Mouse (Mus musculus): Measurements from ENCODE around the gene Sez6l. TPM values are rescaled to one million over a fixed set of nuclear protein-coding genes. Genes with fewer than 3 reads are reported as not detected.

The Sez6l gene
- polyA plus RNA-seq, 1 experiment from 2014 or later, result 0.38 TPM

GRCm38 (mm10) chr5:112481946-112482410 is 95.0 kb downstream of the Sez6l start:
- Histone ChIP-seq H3K4me1 (replicated peaks; ENCODE audit: control insufficient read depth, insufficient read depth, low read length) (no peaks in the 10 kb centered on the region), H3K9ac (ENCODE audit: low read length) (no peak overlapping the region), H3K4me2 (ENCODE audit: low read depth, low read length) (no peak overlapping the region), H3K27ac (ENCODE audit: low read length) (no peak overlapping the region), H3K27me3 (ENCODE audit: control insufficient read depth, insufficient read depth, low read depth, low read length) (no peaks in the 10 kb centered on the region), H3K36me3 (ENCODE audit: control insufficient read depth, insufficient read depth, low read length) (no peaks in the 10 kb centered on the region), H3K4me3 (ENCODE audit: low read length) (no peak overlapping the region), H3K9me3 (ENCODE audit: control insufficient read depth, low read length) (no peaks in the 10 kb centered on the region)
- WGBS, result 37% methylated on average over 19 of the region's 19 CpGs
- ATAC-seq (ENCODE audit: low read depth), result no peak

GRCm38 (mm10) chr5:112473453-112473852 is 103.5 kb downstream of the Sez6l start:
- Histone ChIP-seq H3K4me3 (ENCODE audit: low read length) (no peak overlapping the region), H3K27ac (ENCODE audit: low read length) (no peak overlapping the region; the same call in 1 of the 2 replicates), H3K27me3 (ENCODE audit: control insufficient read depth, insufficient read depth, low read depth, low read length) (no peaks in the 10 kb centered on the region), H3K4me2 (ENCODE audit: low read depth, low read length) (no peak overlapping the region), H3K36me3 (ENCODE audit: control insufficient read depth, insufficient read depth, low read length) (no peaks in the 10 kb centered on the region), H3K9ac (ENCODE audit: low read length) (no peak overlapping the region), H3K9me3 (ENCODE audit: control insufficient read depth, low read length) (no peaks in the 10 kb centered on the region), H3K4me1 (replicated peaks; ENCODE audit: control insufficient read depth, insufficient read depth, low read length) (peaks cover 7% of the 10 kb centered on the region; the same call in 1 of the 2 replicates)
- 19% methylated on average over 6 of the region's 6 CpGs for WGBS
- ATAC-seq (ENCODE audit: low read depth), result peak; percentile 83

GRCm38 (mm10) chr5:112470144-112470543 is 106.8 kb downstream of the Sez6l start:
- no peaks in the 10 kb centered on the region for H3K9me3 ChIP-seq (ENCODE audit: control insufficient read depth, low read length)
- no peak overlapping the region for H3K27ac ChIP-seq (ENCODE audit: low read length)
- peaks cover 10% of the 10 kb centered on the region; the same call in 1 of the 2 replicates for H3K4me1 ChIP-seq (replicated peaks; ENCODE audit: control insufficient read depth, insufficient read depth, low read length)
- H3K4me2 ChIP-seq (ENCODE audit: low read depth, low read length), result no peak overlapping the region
- no peak overlapping the region for H3K9ac ChIP-seq (ENCODE audit: low read length)
- 64% methylated on average over 6 of the region's 6 CpGs for WGBS
- H3K36me3 ChIP-seq (ENCODE audit: control insufficient read depth, insufficient read depth, low read length), result no peaks in the 10 kb centered on the region
- H3K27me3 ChIP-seq (ENCODE audit: control insufficient read depth, insufficient read depth, low read depth, low read length), result no peaks in the 10 kb centered on the region
- H3K4me3 ChIP-seq (ENCODE audit: low read length), result no peak overlapping the region
- ATAC-seq (ENCODE audit: low read depth), result no peak

- Histone ChIP-seq H3K4me2 (ENCODE audit: low read depth, low read length) (no peak overlapping the region), H3K27ac (ENCODE audit: low read length) (no peak overlapping the region), H3K9me3 (ENCODE audit: control insufficient read depth, low read length) (no peaks in the 10 kb centered on the region), H3K4me1 (replicated peaks; ENCODE audit: control insufficient read depth, insufficient read depth, low read length) (peaks cover 10% of the 10 kb centered on the region; the same call in 1 of the 2 replicates), H3K27me3 (ENCODE audit: control insufficient read depth, insufficient read depth, low read depth, low read length) (no peaks in the 10 kb centered on the region), H3K4me3 (ENCODE audit: low read length) (no peak overlapping the region), H3K9ac (ENCODE audit: low read length) (no peak overlapping the region), H3K36me3 (ENCODE audit: control insufficient read depth, insufficient read depth, low read length) (no peaks in the 10 kb centered on the region)
- ATAC-seq (ENCODE audit: low read depth), result no peak
- 63% methylated on average over 4 of the region's 4 CpGs for WGBS
Observed at GRCm38 (mm10) chr5:112468986-112469581, 107.9 kb downstream of the Sez6l start.

- H3K9me3 ChIP-seq (ENCODE audit: control insufficient read depth, low read length), result no peaks in the 10 kb centered on the region
- H3K27ac ChIP-seq (ENCODE audit: low read length), result no peak overlapping the region
- peak; percentile 42; the same call in 1 of the 2 replicates for ATAC-seq (ENCODE audit: low read depth)
- H3K4me3 ChIP-seq (ENCODE audit: low read length), result no peak overlapping the region
- no peaks in the 10 kb centered on the region for H3K36me3 ChIP-seq (ENCODE audit: control insufficient read depth, insufficient read depth, low read length)
- 0 out of 2 replicates have a peak, but pooled peaks cover 3% of the 10 kb centered on the region for H3K4me1 ChIP-seq (replicated peaks; ENCODE audit: control insufficient read depth, insufficient read depth, low read length)
- WGBS, result 37% methylated on average over 6 of the region's 6 CpGs
- no peak overlapping the region for H3K9ac ChIP-seq (ENCODE audit: low read length)
- no peaks in the 10 kb centered on the region for H3K27me3 ChIP-seq (ENCODE audit: control insufficient read depth, insufficient read depth, low read depth, low read length)
- no peak overlapping the region for H3K4me2 ChIP-seq (ENCODE audit: low read depth, low read length)
Observed at GRCm38 (mm10) chr5:112466331-112466730, 110.7 kb downstream of the Sez6l start.

GRCm38 (mm10) chr5:112459903-112460302 is 117.1 kb downstream of the Sez6l start:
- WGBS, result 49% methylated on average over 3 of the region's 3 CpGs
- no peak overlapping the region for H3K4me2 ChIP-seq (ENCODE audit: low read depth, low read length)
- H3K36me3 ChIP-seq (ENCODE audit: control insufficient read depth, insufficient read depth, low read length), result no peaks in the 10 kb centered on the region
- no peaks in the 10 kb centered on the region for H3K4me1 ChIP-seq (replicated peaks; ENCODE audit: control insufficient read depth, insufficient read depth, low read length)
- H3K4me3 ChIP-seq (ENCODE audit: low read length), result no peak overlapping the region
- no peak overlapping the region for H3K27ac ChIP-seq (ENCODE audit: low read length)
- no peaks in the 10 kb centered on the region; the same call in 1 of the 2 replicates for H3K27me3 ChIP-seq (ENCODE audit: control insufficient read depth, insufficient read depth, low read depth, low read length)
- ATAC-seq (ENCODE audit: low read depth), result no peak
- H3K9ac ChIP-seq (ENCODE audit: low read length), result no peak overlapping the region
- H3K9me3 ChIP-seq (ENCODE audit: control insufficient read depth, low read length), result no peaks in the 10 kb centered on the region

- H3K36me3 ChIP-seq (ENCODE audit: control insufficient read depth, insufficient read depth, low read length), result no peaks in the 10 kb centered on the region
- peaks cover 5% of the 10 kb centered on the region; the same call in 1 of the 2 replicates for H3K4me1 ChIP-seq (replicated peaks; ENCODE audit: control insufficient read depth, insufficient read depth, low read length)
- no peak for ATAC-seq (ENCODE audit: low read depth)
- 46% methylated on average over 12 of the region's 12 CpGs for WGBS
- H3K27me3 ChIP-seq (ENCODE audit: control insufficient read depth, insufficient read depth, low read depth, low read length), result no peaks in the 10 kb centered on the region; the same call in 1 of the 2 replicates
- no peak overlapping the region for H3K9ac ChIP-seq (ENCODE audit: low read length)
- H3K9me3 ChIP-seq (ENCODE audit: control insufficient read depth, low read length), result no peaks in the 10 kb centered on the region
- H3K4me2 ChIP-seq (ENCODE audit: low read depth, low read length), result no peak overlapping the region
- no peak overlapping the region for H3K4me3 ChIP-seq (ENCODE audit: low read length)
- no peak overlapping the region for H3K27ac ChIP-seq (ENCODE audit: low read length)
Observed at GRCm38 (mm10) chr5:112454966-112455555, 121.9 kb downstream of the Sez6l start.

GRCm38 (mm10) chr5:112453088-112453487 is 123.9 kb downstream of the Sez6l start:
- Histone ChIP-seq H3K4me2 (ENCODE audit: low read depth, low read length) (no peak overlapping the region), H3K27me3 (ENCODE audit: control insufficient read depth, insufficient read depth, low read depth, low read length) (no peaks in the 10 kb centered on the region; the same call in 1 of the 2 replicates), H3K4me1 (replicated peaks; ENCODE audit: control insufficient read depth, insufficient read depth, low read length) (peaks cover 5% of the 10 kb centered on the region; the same call in 1 of the 2 replicates), H3K4me3 (ENCODE audit: low read length) (no peak overlapping the region), H3K9me3 (ENCODE audit: control insufficient read depth, low read length) (no peaks in the 10 kb centered on the region), H3K9ac (ENCODE audit: low read length) (no peak overlapping the region), H3K36me3 (ENCODE audit: control insufficient read depth, insufficient read depth, low read length) (no peaks in the 10 kb centered on the region), H3K27ac (ENCODE audit: low read length) (no peak overlapping the region)
- WGBS, result 38% methylated on average over 9 of the region's 9 CpGs
- peak; percentile 72 for ATAC-seq (ENCODE audit: low read depth)

- Histone ChIP-seq H3K27me3 (ENCODE audit: control insufficient read depth, insufficient read depth, low read depth, low read length) (no peaks in the 10 kb centered on the region), H3K4me1 (replicated peaks; ENCODE audit: control insufficient read depth, insufficient read depth, low read length) (peaks cover 5% of the 10 kb centered on the region; the same call in 1 of the 2 replicates), H3K4me3 (ENCODE audit: low read length) (no peak within 1 kb of the TSS), H3K36me3 (ENCODE audit: control insufficient read depth, insufficient read depth, low read length) (no peaks in the 10 kb centered on the region), H3K9me3 (ENCODE audit: control insufficient read depth, low read length) (no peaks in the 10 kb centered on the region), H3K9ac (ENCODE audit: low read length) (no peak within 1 kb of the TSS), H3K27ac (ENCODE audit: low read length) (no peak within 1 kb of the TSS), H3K4me2 (ENCODE audit: low read depth, low read length) (no peak within 1 kb of the TSS)
- ATAC-seq (ENCODE audit: low read depth), result no peak
- WGBS, result 63% methylated on average over 18 of the region's 18 CpGs
Observed at GRCm38 (mm10) chr5:112448747-112449440, 128.1 kb downstream of the Sez6l start, which contains the start of gene Gm6588. TSS of gene Gm6588 (plus strand) at chr5:112449426.
